Mouse (Mus musculus) intestine, postnatal 0 days (tissue): ENCODE measurements around the gene Npepl1. TPM values are rescaled to one million over a fixed set of nuclear protein-coding genes. Genes with fewer than 3 reads are reported as not detected.

Experiments used
- ATAC-seq: fragments of 200-750 bp; cut with Nextera tagmentation; 2 replicates; pipeline ENCODE4 v1.8.0; 2017; ENCODE audit warnings: mild to moderate bottlenecking, moderate TSS enrichment, moderate library complexity
- H3K27ac ChIP-seq: fragments of 300-500 bp; sonication (generic); 2 replicates; pipeline ENCODE4 v1.5.1; 2014; ENCODE audit warnings: mild to moderate bottlenecking, low read depth, low read length, moderate library complexity
- H3K27me3 ChIP-seq: fragments of 300-500 bp; sonication (generic); replicated peaks from 2 replicates; pipeline ENCODE4 v1.6.1; 2014; ENCODE audit warnings: low read length, mixed read lengths; ENCODE audit not compliant: control insufficient read depth, insufficient read depth
- H3K36me3 ChIP-seq: fragments of 300-500 bp; sonication (generic); 2 replicates; pipeline ENCODE4 v1.6.1; 2014; ENCODE audit warnings: mild to moderate bottlenecking, moderate library complexity; ENCODE audit not compliant: control insufficient read depth, insufficient read depth
- H3K4me1 ChIP-seq: fragments of 300-500 bp; sonication (generic); replicated peaks from 2 replicates; pipeline ENCODE4 v1.6.1; 2014; ENCODE audit warnings: antibody characterized with exemption, low read length, mixed read lengths; ENCODE audit not compliant: control insufficient read depth, insufficient read depth
- H3K4me2 ChIP-seq: fragments of 300-500 bp; sonication (generic); replicated peaks from 2 replicates; pipeline ENCODE4 v1.6.1; 2014; ENCODE audit warnings: low read depth, mild to moderate bottlenecking, moderate library complexity
- H3K4me3 ChIP-seq: fragments of 300-500 bp; sonication (generic); 2 replicates; pipeline ENCODE4 v1.5.1; 2014; ENCODE audit warnings: low read depth, low read length
- H3K9ac ChIP-seq: fragments of 300-500 bp; sonication (generic); 2 replicates; pipeline ENCODE4 v1.6.1; 2014; ENCODE audit warnings: mild to moderate bottlenecking, low read depth, low read length
- H3K9me3 ChIP-seq: fragments of 300-500 bp; sonication (generic); 2 replicates; pipeline ENCODE4 v1.6.1; 2016; ENCODE audit warnings: mixed run types; ENCODE audit not compliant: control insufficient read depth
- CTCF ChIP-seq: sonication (generic); IDR thresholded peaks from 2 replicates; pipeline ENCODE4 v1.5.1; 2016; ENCODE audit warnings: low read depth, mild to moderate bottlenecking, control low read depth, antibody characterized with exemption, moderate library complexity
- WGBS: fragments of 180-500 bp; shearing (Covaris S2); extraction: QIAGEN DNeasy Blood & Tissue Kit; methylation state at CpG from one replicate; pipeline ENCODE4 v1.1.7; 2014; 5-methylcytosine and 5-hydroxymethylcytosine counted together
- polyA plus RNA-seq: library from polyadenylated mRNA; unstranded; fragments of >200 nt; fragmentation: Nextera tagmentation; extraction: Ambion mirVana; gene quantifications from 2 replicates; pipeline ENCODE4 v1.2.1, GENCODE M21; 2015

The Npepl1 gene
- polyA plus RNA-seq, 1 experiment from 2014 or later, result 24.8 TPM

GRCm38 (mm10) chr2:174118141-174118540, 8.0 kb downstream of the Npepl1 start:
- Histone ChIP-seq H3K27ac (no peak overlapping the region), H3K9me3 (no peaks in the 10 kb centered on the region), H3K27me3 (no peaks in the 10 kb centered on the region), H3K4me1 (no peaks in the 10 kb centered on the region), H3K4me2 (no peak overlapping the region), H3K9ac (no peak overlapping the region), H3K36me3 (peaks cover 65% of the 10 kb centered on the region), H3K4me3 (no peak overlapping the region)
- TF ChIP-seq CTCF, result peak; percentile 38
- no peak for ATAC-seq
- WGBS, result 71% methylated on average over 11 of the region's 11 CpGs

GRCm38 (mm10) chr2:174119259-174119658, 9.1 kb downstream of the Npepl1 start:
- H3K36me3 ChIP-seq, result peaks cover 67% of the 10 kb centered on the region
- no peak overlapping the region for H3K27ac ChIP-seq
- no peak overlapping the region for H3K4me3 ChIP-seq

GRCm38 (mm10) chr2:174120631-174121030, 10.5 kb downstream of the Npepl1 start:
- no peaks in the 10 kb centered on the region for H3K4me1 ChIP-seq

More at GRCm38 (mm10) chr2:174119259-174119658, 9.1 kb downstream of the Npepl1 start:
- H3K9me3 ChIP-seq, result no peaks in the 10 kb centered on the region
- TF ChIP-seq CTCF, result no peak
- H3K27me3 ChIP-seq, result no peaks in the 10 kb centered on the region
- H3K4me1 ChIP-seq, result no peaks in the 10 kb centered on the region
- H3K9ac ChIP-seq, result no peak overlapping the region
- H3K4me2 ChIP-seq, result no peak overlapping the region
- WGBS, result 90% methylated on average over 11 of the region's 11 CpGs
- ATAC-seq, result no peak

DNA sequence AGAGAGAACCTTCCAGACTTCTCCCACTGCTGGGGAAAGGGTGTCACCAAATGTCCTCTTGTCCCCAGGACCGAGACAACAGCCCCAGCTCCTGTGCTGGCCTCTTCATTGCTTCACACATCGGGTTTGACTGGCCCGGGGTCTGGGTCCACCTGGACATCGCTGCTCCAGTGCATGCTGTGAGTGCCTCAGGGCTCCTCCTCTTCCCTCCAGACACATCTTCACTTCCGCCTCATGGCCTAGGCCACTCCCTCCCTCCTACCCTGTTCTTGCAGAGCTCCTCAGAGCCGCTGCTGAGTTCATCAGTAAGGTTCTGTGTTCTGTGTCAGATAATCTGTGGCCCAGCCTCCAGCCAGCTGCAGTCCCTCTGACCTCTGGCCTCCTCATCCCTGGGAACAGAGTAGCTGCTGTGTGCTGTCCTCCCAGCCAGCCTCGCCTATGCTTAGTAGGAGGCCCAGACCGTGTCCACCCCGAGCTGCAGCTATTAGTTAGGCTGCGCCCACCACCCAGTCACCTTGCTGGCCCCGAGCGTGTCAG, 11.3 kb downstream of the Npepl1 start:
- Histone ChIP-seq H3K4me1 (no peaks in the 10 kb centered on the region), H3K27ac (no peak overlapping the region), H3K27me3 (no peaks in the 10 kb centered on the region), H3K4me2 (no peak overlapping the region), H3K4me3 (no peak overlapping the region), H3K9ac (no peak overlapping the region), H3K36me3 (peaks cover 64% of the 10 kb centered on the region), H3K9me3 (no peaks in the 10 kb centered on the region)
- WGBS, result 83% methylated on average over 12 of the region's 12 CpGs
- TF ChIP-seq CTCF, result no peak
- no peak for ATAC-seq

More at GRCm38 (mm10) chr2:174120631-174121030, 10.5 kb downstream of the Npepl1 start:
- Histone ChIP-seq H3K27me3 (no peaks in the 10 kb centered on the region), H3K9me3 (no peaks in the 10 kb centered on the region), H3K4me3 (no peak overlapping the region), H3K4me2 (no peak overlapping the region), H3K9ac (no peak overlapping the region), H3K36me3 (peaks cover 69% of the 10 kb centered on the region), H3K27ac (no peak overlapping the region)
- WGBS, result 89% methylated on average over 19 of the region's 19 CpGs
- no peak for ATAC-seq
- no peak for TF ChIP-seq CTCF

GRCm38 (mm10) chr2:174122331-174122730, 12.2 kb downstream of the Npepl1 start:
- Histone ChIP-seq H3K36me3 (peaks cover 64% of the 10 kb centered on the region), H3K4me2 (no peak overlapping the region), H3K9me3 (no peaks in the 10 kb centered on the region), H3K27me3 (no peaks in the 10 kb centered on the region), H3K27ac (no peak overlapping the region), H3K4me1 (0 out of 2 replicates have a peak, but pooled peaks cover 4% of the 10 kb centered on the region), H3K4me3 (no peak overlapping the region), H3K9ac (no peak overlapping the region)
- no peak for ATAC-seq
- no peak for TF ChIP-seq CTCF
- WGBS, result 81% methylated on average over 2 of the region's 2 CpGs

GRCm38 (mm10) chr2:174123731-174124130, 13.6 kb downstream of the Npepl1 start:
- TF ChIP-seq CTCF, result no peak
- no peaks in the 10 kb centered on the region for H3K9me3 ChIP-seq

More at GRCm38 (mm10) chr2:174123731-174124130, 13.6 kb downstream of the Npepl1 start:
- ATAC-seq, result no peak
- Histone ChIP-seq H3K4me2 (no peak overlapping the region), H3K4me1 (0 out of 2 replicates have a peak, but pooled peaks cover 4% of the 10 kb centered on the region), H3K36me3 (peaks cover 57% of the 10 kb centered on the region), H3K9ac (no peak overlapping the region), H3K27me3 (no peaks in the 10 kb centered on the region), H3K27ac (no peak overlapping the region), H3K4me3 (no peak overlapping the region)
- 95% methylated on average over 3 of the region's 3 CpGs for WGBS
